In genomic region chr2:77542605-77543004, GRCm38 (mm10) we compare ENCODE assay signal across 10 mouse cellular contexts.
A peak's percentile ranks its signal among the peaks of the same experiment; 100 is the strongest.
DNase-seq lines count a peak whose midpoint lies in the region; ATAC-seq and TF ChIP-seq lines count a peak whose summit lies in the region.
"Had no signal": no experiment of that assay in that cellular context is flagged by ENCODE, and none has a peak within 500 bp of the region (broad histone marks: within the 10 kb centered on the region; RNA-seq: fewer than 3 reads in every experiment).

No protein-coding gene starts in this region.

- H3K4me3 ChIP-seq in heart, embryonic 10.5 days: no peak overlapping the region
- H3K4me3 ChIP-seq in liver, embryonic 14.5 days (ENCODE audit: insufficient read depth in 1 of 2, low read depth in 2 of 2, low read length in 2 of 2): no peak overlapping the region
- H3K4me3 ChIP-seq in midbrain, postnatal 0 days (ENCODE audit: low read depth, low read length): no peak overlapping the region
- H3K4me3 ChIP-seq in forebrain, embryonic 10.5 days: no peak overlapping the region
- H3K4me3 ChIP-seq: midbrain, embryonic 15.5 days had no signal

- H3K27me3 ChIP-seq in heart, embryonic 10.5 days (ENCODE audit: insufficient read depth, poor library complexity, severe bottlenecking): no peaks in the 10 kb centered on the region
- no peaks in the 10 kb centered on the region for H3K27me3 ChIP-seq in liver, embryonic 14.5 days (ENCODE audit: control insufficient read depth, insufficient read depth, low read length)
- H3K27me3 ChIP-seq in midbrain, postnatal 0 days (ENCODE audit: insufficient read depth, low read length): no peaks in the 10 kb centered on the region
- H3K27me3 ChIP-seq in forebrain, embryonic 10.5 days (ENCODE audit: poor library complexity, severe bottlenecking): no peaks in the 10 kb centered on the region
- H3K27me3 ChIP-seq: midbrain, embryonic 15.5 days had no signal

- 29% methylated on average over 2 of the region's 2 CpGs for WGBS in heart, embryonic 10.5 days
- 10% methylated on average over 2 of the region's 2 CpGs for WGBS in liver, embryonic 14.5 days (ENCODE audit: insufficient replicate concordance)
- WGBS in midbrain, postnatal 0 days: 79% methylated on average over 2 of the region's 2 CpGs
- WGBS in forebrain, embryonic 10.5 days: 75% methylated on average over 2 of the region's 2 CpGs

- no peaks in the 10 kb centered on the region for H3K9me3 ChIP-seq in heart, embryonic 10.5 days
- no peaks in the 10 kb centered on the region for H3K9me3 ChIP-seq in liver, embryonic 14.5 days (ENCODE audit: control insufficient read depth, low read length)
- H3K9me3 ChIP-seq in midbrain, postnatal 0 days (ENCODE audit: low read length): no peaks in the 10 kb centered on the region
- no peaks in the 10 kb centered on the region for H3K9me3 ChIP-seq in forebrain, embryonic 10.5 days
- H3K9me3 ChIP-seq: midbrain, embryonic 15.5 days had no signal

- peak; percentile 92 for ATAC-seq in liver, embryonic 14.5 days (ENCODE audit: insufficient read depth)
- ATAC-seq in midbrain, postnatal 0 days (ENCODE audit: low FRiP score): no peak
- ATAC-seq: midbrain, embryonic 15.5 days had no signal

- TF ChIP-seq CTCF in liver, embryonic 14.5 days (IDR thresholded peaks at IDR 0.05; ENCODE audit: low read depth): no peak
- TF ChIP-seq CTCF in midbrain, postnatal 0 days (IDR thresholded peaks at IDR 0.05): no peak

- H3K27ac ChIP-seq in heart, embryonic 10.5 days: peak overlapping the region; percentile 37; the same call in 1 of the 2 replicates
- H3K27ac ChIP-seq in liver, embryonic 14.5 days: peak overlapping the region; percentile 43
- H3K27ac ChIP-seq in midbrain, postnatal 0 days (ENCODE audit: low read depth, low read length): no peak overlapping the region
- no peak overlapping the region for H3K27ac ChIP-seq in forebrain, embryonic 10.5 days
- H3K27ac ChIP-seq: midbrain, embryonic 15.5 days had no signal

- H3K36me3 ChIP-seq in heart, embryonic 10.5 days: no peaks in the 10 kb centered on the region
- no peaks in the 10 kb centered on the region for H3K36me3 ChIP-seq in liver, embryonic 14.5 days (replicated peaks; ENCODE audit: control insufficient read depth, insufficient read depth, low read depth)
- no peaks in the 10 kb centered on the region for H3K36me3 ChIP-seq in midbrain, postnatal 0 days (ENCODE audit: insufficient read depth, low read length)
- H3K36me3 ChIP-seq in forebrain, embryonic 10.5 days (replicated peaks): no peaks in the 10 kb centered on the region
- H3K36me3 ChIP-seq: midbrain, embryonic 15.5 days had no signal

- H3K9ac ChIP-seq in liver, embryonic 14.5 days (replicated peaks): no peak overlapping the region
- no peak overlapping the region for H3K9ac ChIP-seq in midbrain, postnatal 0 days (replicated peaks; ENCODE audit: low read length, poor library complexity, severe bottlenecking)
- H3K9ac ChIP-seq: midbrain, embryonic 15.5 days had no signal

- H3K4me2 ChIP-seq in liver, embryonic 14.5 days (ENCODE audit: low read depth): peak overlapping the region; percentile 31
- no peak overlapping the region for H3K4me2 ChIP-seq in midbrain, postnatal 0 days (ENCODE audit: low read depth, low read length, poor library complexity, severe bottlenecking)
- H3K4me2 ChIP-seq: midbrain, embryonic 15.5 days had no signal

- DNase-seq in heart, embryonic 10.5 days (ENCODE audit: low spot score): no peak
- DNase-seq in heart, postnatal 10 days: no peak
- peak; percentile 21 for DNase-seq in c-Kit-positive CD71-positive TER-119-negative erythroid progenitor cells, embryonic 14.5 days (ENCODE audit: low read depth)
- DNase-seq in kidney, adult 9 months: peak; percentile 71
- DNase-seq in liver, embryonic 14.5 days (ENCODE audit: low read depth in 3 of 3, low spot score in 3 of 3): peak; percentile 33 to 56 (median 42)
- DNase-seq in spleen, postnatal 4 days (ENCODE audit: low spot score in 2 of 2): no peak
- no peak for DNase-seq in midbrain, postnatal 0 days (ENCODE audit: low spot score)
- DNase-seq in forebrain, embryonic 10.5 days (ENCODE audit: extremely low spot score, low spot score): no peak
- DNase-seq: gastrocnemius, postnatal 10 days had no signal

- peaks cover 13% of the 10 kb centered on the region; the same call in 1 of the 2 replicates for H3K4me1 ChIP-seq in heart, embryonic 10.5 days
- H3K4me1 ChIP-seq in liver, embryonic 14.5 days (replicated peaks; ENCODE audit: control insufficient read depth in 2 of 2, insufficient read depth in 2 of 2, low read length in 1 of 2): peaks cover 21 to 25% of the 10 kb centered on the region in 2 experiments
- no peaks in the 10 kb centered on the region for H3K4me1 ChIP-seq in midbrain, postnatal 0 days (ENCODE audit: insufficient read depth, low read length)
- H3K4me1 ChIP-seq in forebrain, embryonic 10.5 days: no peaks in the 10 kb centered on the region
- H3K4me1 ChIP-seq: midbrain, embryonic 15.5 days had no signal

- TF ChIP-seq EP300 in liver, embryonic 14.5 days (IDR thresholded peaks at IDR 0.05; ENCODE audit: low read depth): peak; percentile 64

- intact Hi-C loops in heart, postnatal 10 days (cut with DNase I): no loop called here

Comparison
In these comparisons a context has a peak if more than half of its experiments do, and no peak if none do; other contexts are left out.
1. DNase-seq: peak in c-Kit-positive CD71-positive TER-119-negative erythroid progenitor cells, embryonic 14.5 days (single experiment), kidney, adult 9 months (single experiment) and liver, embryonic 14.5 days (3 of 3); none in heart, embryonic 10.5 days (single experiment), heart, postnatal 10 days (0 of 2), spleen, postnatal 4 days (0 of 2), midbrain, postnatal 0 days (single experiment) and forebrain, embryonic 10.5 days (single experiment).
2. H3K27ac ChIP-seq: peak in heart, embryonic 10.5 days (single experiment) and liver, embryonic 14.5 days (single experiment); none in midbrain, postnatal 0 days (single experiment) and forebrain, embryonic 10.5 days (single experiment).